Mouse (Mus musculus) brain, embryonic 14.5 days (tissue): Measurements from ENCODE around the gene Prkra.

ENCODE experiments used
- CTCF ChIP-seq: fragments of 200-500 bp; IDR thresholded peaks from 2 replicates; pipeline ENCODE4 v1.5.1; 2012; ENCODE audit warnings: inconsistent platforms, mild to moderate bottlenecking, moderate library complexity, borderline replicate concordance; ENCODE audit not compliant: insufficient read depth, insufficient read length; ENCODE audit errors: extremely low read depth
- POLR2A ChIP-seq: fragments of 200-500 bp; IDR thresholded peaks from 2 replicates; pipeline ENCODE4 v1.6.1; 2012; ENCODE audit warnings: mild to moderate bottlenecking, inconsistent platforms, borderline replicate concordance; ENCODE audit not compliant: poor library complexity, insufficient read depth, insufficient read length, severe bottlenecking; ENCODE audit errors: extremely low read depth

GRCm38 (mm10) chr2:76665531-76665930 is 17.7 kb upstream of the Prkra start:
- TF ChIP-seq POLR2A (no peak), CTCF (no peak)
